Mouse (Mus musculus) embryonic facial prominence, embryonic 10.5 days (tissue): ENCODE measurements around the gene Cdkal1. TPM values are rescaled to one million over a fixed set of nuclear protein-coding genes. Genes with fewer than 3 reads are reported as not detected.
A peak's percentile ranks its signal among the peaks of the same experiment; 100 is the strongest.

ENCODE experiments used
- DNase-seq: peaks from one replicate; pipeline ENCODE4 v3.0.0-alpha.2; 2017; ENCODE audit warnings: low spot score
- H3K27ac ChIP-seq: fragments of 300-500 bp; sonication (generic); replicated peaks from 2 replicates; pipeline ENCODE4 v1.5.1; 2016; ENCODE audit warnings: mild to moderate bottlenecking
- H3K27me3 ChIP-seq: fragments of 300-500 bp; sonication (generic); replicated peaks from 2 replicates; pipeline ENCODE4 v1.6.1; 2016; ENCODE audit warnings: low read depth, mild to moderate bottlenecking; ENCODE audit not compliant: poor library complexity, severe bottlenecking
- H3K36me3 ChIP-seq: fragments of 300-500 bp; sonication (generic); replicated peaks from 2 replicates; pipeline ENCODE4 v1.6.1; 2016; ENCODE audit warnings: mild to moderate bottlenecking, moderate library complexity
- H3K4me1 ChIP-seq: fragments of 300-500 bp; sonication (generic); 2 replicates; pipeline ENCODE4 v1.6.1; 2016
- H3K4me3 ChIP-seq: fragments of 300-500 bp; sonication (generic); 2 replicates; pipeline ENCODE4 v1.5.1; 2016; ENCODE audit warnings: mild to moderate bottlenecking, moderate library complexity
- H3K9me3 ChIP-seq: fragments of 300-500 bp; sonication (generic); 2 replicates; pipeline ENCODE4 v1.6.1; 2016; ENCODE audit warnings: mild to moderate bottlenecking
- WGBS: fragments of 180-500 bp; shearing (Covaris S2); methylation state at CpG from one replicate; pipeline ENCODE4 v1.1.7; 2016; 5-methylcytosine and 5-hydroxymethylcytosine counted together
- polyA plus RNA-seq: library from polyadenylated mRNA; unstranded; fragments of >200 nt; fragmentation: Nextera tagmentation; extraction: Ambion mirVana; gene quantifications from 2 replicates; pipeline ENCODE4 v1.2.1, GENCODE M21; 2016

Cdkal1 gene
- polyA plus RNA-seq, 1 experiment from 2014 or later, result 35.2 TPM

DNA sequence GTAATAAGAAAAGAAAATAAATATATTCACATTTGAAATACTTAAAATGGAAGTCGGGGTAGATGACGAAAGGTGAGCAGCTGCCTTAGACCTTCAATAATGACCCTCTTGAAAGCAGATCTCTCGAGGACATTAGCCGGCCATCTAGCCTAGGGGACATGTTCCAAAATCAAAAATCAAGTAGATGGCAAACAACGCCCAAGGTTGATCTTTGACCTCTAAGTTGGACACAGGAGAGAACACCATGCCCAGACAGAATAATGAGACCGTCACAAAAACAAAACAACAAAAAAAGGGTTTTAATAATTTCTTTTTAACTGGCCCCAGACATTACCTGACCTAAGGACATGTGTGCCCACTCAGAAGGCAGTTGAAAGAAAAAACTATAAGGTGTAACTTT lies 103.4 kb downstream of the Cdkal1 start:
- H3K9me3 ChIP-seq, result no peaks in the 10 kb centered on the region
- H3K27ac ChIP-seq, result no peak overlapping the region
- H3K4me3 ChIP-seq, result no peak overlapping the region
- WGBS, result 61% methylated on average over 6 of the region's 6 CpGs
- H3K36me3 ChIP-seq, result no peaks in the 10 kb centered on the region
- H3K27me3 ChIP-seq, result no peaks in the 10 kb centered on the region
- H3K4me1 ChIP-seq, result peaks cover 13% of the 10 kb centered on the region
- DNase-seq, result no peak

DNA sequence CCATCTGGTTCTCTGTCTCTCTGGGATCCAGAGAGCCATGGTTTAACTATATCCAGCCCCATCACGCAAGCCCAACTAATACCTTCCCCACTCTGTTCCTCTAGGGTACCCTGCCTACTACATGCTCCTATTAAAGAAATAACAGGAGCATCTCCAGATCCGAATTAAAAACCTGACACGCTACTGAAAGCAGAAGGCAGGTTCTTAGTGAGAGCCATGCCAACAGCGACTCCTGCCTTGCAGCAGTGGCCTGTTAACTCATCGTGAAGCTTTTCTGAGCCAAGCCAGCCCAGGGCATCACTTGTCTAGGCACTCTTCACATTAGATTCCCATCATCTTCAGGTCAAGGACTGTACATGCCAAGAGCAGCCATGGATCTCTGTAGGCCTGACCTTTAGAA lies 104.3 kb downstream of the Cdkal1 start:
- no peaks in the 10 kb centered on the region for H3K27me3 ChIP-seq
- H3K4me3 ChIP-seq, result no peak overlapping the region
- no peaks in the 10 kb centered on the region for H3K9me3 ChIP-seq
- H3K36me3 ChIP-seq, result no peaks in the 10 kb centered on the region
- no peak overlapping the region for H3K27ac ChIP-seq
- WGBS, result 95% methylated on average over 5 of the region's 5 CpGs
- no peak for DNase-seq
- H3K4me1 ChIP-seq, result peaks cover 17% of the 10 kb centered on the region

DNA sequence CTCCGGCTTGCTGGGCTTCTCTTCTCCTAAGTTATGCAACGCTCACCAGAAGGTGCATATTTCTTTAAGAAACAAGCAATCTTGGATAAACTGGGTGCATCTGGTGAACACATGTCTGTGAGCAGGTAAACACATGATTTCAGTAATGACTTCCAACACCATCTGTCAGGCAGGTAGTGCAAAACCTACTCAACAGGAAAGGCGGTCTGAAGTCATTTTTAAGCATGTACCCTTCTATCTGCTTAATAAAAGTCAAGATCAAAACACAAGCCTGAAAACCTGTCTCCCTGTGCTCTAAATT lies 108.2 kb downstream of the Cdkal1 start:
- 75% methylated on average over 3 of the region's 3 CpGs for WGBS
- peaks cover 26% of the 10 kb centered on the region for H3K4me1 ChIP-seq
- H3K4me3 ChIP-seq, result no peak overlapping the region
- no peaks in the 10 kb centered on the region for H3K36me3 ChIP-seq
- no peaks in the 10 kb centered on the region for H3K9me3 ChIP-seq
- no peaks in the 10 kb centered on the region for H3K27me3 ChIP-seq
- no peak for DNase-seq
- no peak overlapping the region for H3K27ac ChIP-seq

DNA sequence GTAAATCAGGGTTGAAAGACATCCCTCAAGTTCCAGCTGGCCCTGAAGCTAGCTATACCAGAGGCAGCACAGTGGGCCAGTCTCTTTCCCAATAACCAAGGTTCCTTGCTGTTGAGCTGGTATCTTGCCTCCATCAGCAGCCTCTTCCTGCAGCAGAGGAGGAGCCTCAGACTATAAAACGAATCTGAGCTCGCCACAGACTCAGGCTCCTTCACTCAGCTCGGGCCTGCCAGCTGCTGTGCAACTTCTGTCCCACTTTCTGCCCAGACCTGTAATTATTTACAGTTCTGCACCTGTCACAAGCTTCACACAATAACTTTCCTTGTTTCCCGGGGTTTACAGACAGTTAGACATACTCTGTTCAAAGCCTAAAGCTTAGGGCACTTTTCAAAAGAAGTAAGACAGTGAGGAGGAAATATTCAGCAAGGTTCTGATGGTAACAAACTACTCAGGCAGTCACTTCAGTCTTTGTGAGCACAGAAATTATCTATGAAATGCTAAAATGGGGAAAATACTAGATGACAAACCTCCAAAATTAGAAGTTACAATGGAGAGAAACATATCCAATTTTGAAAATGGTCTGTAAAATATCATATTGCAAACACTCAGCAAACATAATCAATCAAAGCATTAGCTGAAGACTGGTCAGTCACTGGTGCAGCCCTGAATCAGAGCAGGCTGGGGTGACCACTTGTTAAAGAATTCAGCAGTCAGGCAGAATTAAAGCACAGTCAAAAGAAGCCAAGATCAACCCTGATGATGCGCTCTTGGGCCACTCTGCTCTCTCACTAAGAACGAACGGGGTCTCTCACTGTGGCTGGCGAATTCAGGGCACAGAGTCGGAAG lies 108.8 kb downstream of the Cdkal1 start:
- no peaks in the 10 kb centered on the region for H3K9me3 ChIP-seq
- WGBS, result 67% methylated on average over 9 of the region's 9 CpGs
- no peak for DNase-seq
- no peaks in the 10 kb centered on the region for H3K27me3 ChIP-seq
- H3K27ac ChIP-seq, result peak overlapping the region; percentile 59
- no peaks in the 10 kb centered on the region for H3K36me3 ChIP-seq
- peaks cover 22% of the 10 kb centered on the region for H3K4me1 ChIP-seq
- H3K4me3 ChIP-seq, result no peak overlapping the region

- 84% methylated on average over 2 of the region's 2 CpGs for WGBS
- no peak for DNase-seq
- Histone ChIP-seq H3K9me3 (no peaks in the 10 kb centered on the region), H3K27ac (peak overlapping the region; percentile 21; the same call in 1 of the 2 replicates), H3K4me3 (no peak overlapping the region), H3K36me3 (no peaks in the 10 kb centered on the region), H3K4me1 (peaks cover 21% of the 10 kb centered on the region), H3K27me3 (no peaks in the 10 kb centered on the region)
These were observed 110.4 kb downstream of the Cdkal1 start for GRCm38 (mm10) chr13:29745073-29745472.

DNA sequence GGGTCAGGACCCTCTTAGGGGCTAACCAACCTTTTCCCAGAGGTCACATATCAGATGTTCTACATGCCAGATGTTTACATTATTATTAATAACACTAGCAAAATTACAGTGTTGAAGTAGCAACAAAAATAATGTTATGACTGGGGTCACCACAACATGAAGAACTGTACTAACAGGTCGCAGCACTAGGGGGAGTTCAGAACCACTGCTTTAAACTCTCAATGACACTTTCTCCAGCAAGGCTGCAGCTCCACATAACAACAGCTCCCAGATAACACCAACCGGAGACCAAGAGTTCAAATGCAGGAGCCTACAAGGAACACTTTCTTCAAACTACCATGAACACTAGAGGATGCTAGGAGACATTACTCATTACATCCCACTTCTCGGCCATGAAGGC lies 111.3 kb downstream of the Cdkal1 start:
- no peak for DNase-seq
- Histone ChIP-seq H3K27ac (no peak overlapping the region), H3K4me1 (peaks cover 21% of the 10 kb centered on the region), H3K4me3 (no peak overlapping the region), H3K36me3 (no peaks in the 10 kb centered on the region), H3K9me3 (no peaks in the 10 kb centered on the region), H3K27me3 (no peaks in the 10 kb centered on the region)
- WGBS, result 81% methylated on average over 3 of the region's 3 CpGs

GRCm38 (mm10) chr13:29743761-29744160 lies 111.7 kb downstream of the Cdkal1 start:
- Histone ChIP-seq H3K27me3 (no peaks in the 10 kb centered on the region), H3K9me3 (no peaks in the 10 kb centered on the region), H3K27ac (no peak overlapping the region), H3K4me3 (no peak overlapping the region), H3K36me3 (no peaks in the 10 kb centered on the region), H3K4me1 (peaks cover 21% of the 10 kb centered on the region)
- 90% methylated on average over 4 of the region's 4 CpGs for WGBS
- DNase-seq, result no peak

- no peak for DNase-seq
- 89% methylated on average over 5 of the region's 5 CpGs for WGBS
- H3K4me1 ChIP-seq, result peaks cover 8% of the 10 kb centered on the region; the same call in 1 of the 2 replicates
These were observed 117.6 kb downstream of the Cdkal1 start for GRCm38 (mm10) chr13:29737675-29738461.

DNA sequence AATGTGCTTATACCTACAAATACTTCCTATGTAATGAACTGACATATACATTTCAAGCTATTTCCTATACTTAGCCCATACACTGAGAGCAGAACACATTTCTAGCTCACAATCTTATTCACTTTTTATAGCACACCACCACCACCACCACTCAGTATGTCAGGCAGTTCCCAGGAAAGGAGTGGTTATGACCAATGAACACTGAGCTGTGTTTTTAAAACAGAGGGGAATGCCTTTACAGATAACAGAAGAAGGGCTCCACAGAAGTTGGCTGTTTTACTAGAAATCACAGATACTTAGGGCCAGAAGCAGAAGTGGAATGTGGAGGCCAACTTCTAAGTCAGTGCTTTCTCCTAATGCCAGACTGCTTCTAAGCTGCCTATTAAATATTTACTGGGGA lies 121.0 kb downstream of the Cdkal1 start:
- Histone ChIP-seq H3K27ac (no peak overlapping the region), H3K27me3 (no peaks in the 10 kb centered on the region), H3K4me1 (peaks cover 8% of the 10 kb centered on the region; the same call in 1 of the 2 replicates), H3K36me3 (no peaks in the 10 kb centered on the region; the same call in 1 of the 2 replicates), H3K4me3 (no peak overlapping the region), H3K9me3 (no peaks in the 10 kb centered on the region)
- no peak for DNase-seq

More at GRCm38 (mm10) chr13:29737675-29738461, 117.6 kb downstream of the Cdkal1 start:
- H3K9me3 ChIP-seq, result no peaks in the 10 kb centered on the region
- no peak overlapping the region for H3K4me3 ChIP-seq
- H3K36me3 ChIP-seq, result no peaks in the 10 kb centered on the region; the same call in 1 of the 2 replicates
- H3K27ac ChIP-seq, result no peak overlapping the region
- H3K27me3 ChIP-seq, result no peaks in the 10 kb centered on the region

DNA sequence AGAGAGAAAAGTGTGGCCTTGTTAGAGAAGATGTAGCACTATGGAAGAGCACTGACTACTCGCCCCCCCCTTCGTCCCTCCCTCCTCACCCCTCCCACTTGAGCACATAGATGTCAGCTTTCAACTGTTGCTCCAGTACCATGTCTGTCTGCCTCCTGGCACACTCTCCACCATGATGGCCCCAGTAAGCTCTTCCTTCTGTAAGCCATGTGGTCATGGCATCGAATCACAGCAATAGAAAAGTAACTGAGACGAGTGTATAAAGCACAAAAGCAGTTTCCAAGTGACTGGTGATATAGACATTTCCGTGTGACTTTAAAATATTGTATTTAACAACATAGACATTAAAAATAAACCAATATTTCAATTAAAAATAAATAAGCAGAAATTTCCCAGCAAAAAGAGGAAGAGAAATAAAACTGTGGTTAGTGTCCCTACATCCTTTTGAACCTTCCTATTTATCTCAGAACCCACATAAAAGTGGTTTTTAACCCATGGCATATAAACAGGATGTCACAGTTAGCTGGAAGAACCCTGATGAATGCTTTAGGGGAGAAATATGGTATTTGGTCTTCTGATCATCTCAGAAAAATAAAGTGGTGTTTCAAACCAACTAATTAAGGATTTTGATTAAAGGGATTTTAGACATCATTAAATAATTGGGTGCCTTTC lies 129.2 kb downstream of the Cdkal1 start:
- DNase-seq, result no peak
- 88% methylated on average over 5 of the region's 5 CpGs for WGBS

GRCm38 (mm10) chr13:29724855-29725254 lies 130.6 kb downstream of the Cdkal1 start:
- no peaks in the 10 kb centered on the region for H3K27me3 ChIP-seq
- H3K9me3 ChIP-seq, result no peaks in the 10 kb centered on the region
- WGBS, result 79% methylated on average over 6 of the region's 6 CpGs
- H3K4me1 ChIP-seq, result no peaks in the 10 kb centered on the region
- DNase-seq, result no peak
- no peak overlapping the region for H3K27ac ChIP-seq
- no peak overlapping the region for H3K4me3 ChIP-seq
- no peaks in the 10 kb centered on the region for H3K36me3 ChIP-seq

More for the DNA sequence above, 129.2 kb downstream of the Cdkal1 start:
- no peak overlapping the region for H3K4me3 ChIP-seq
- H3K27me3 ChIP-seq, result no peaks in the 10 kb centered on the region
- H3K9me3 ChIP-seq, result no peaks in the 10 kb centered on the region
- no peaks in the 10 kb centered on the region for H3K4me1 ChIP-seq
- no peak overlapping the region for H3K27ac ChIP-seq
- no peaks in the 10 kb centered on the region for H3K36me3 ChIP-seq

DNA sequence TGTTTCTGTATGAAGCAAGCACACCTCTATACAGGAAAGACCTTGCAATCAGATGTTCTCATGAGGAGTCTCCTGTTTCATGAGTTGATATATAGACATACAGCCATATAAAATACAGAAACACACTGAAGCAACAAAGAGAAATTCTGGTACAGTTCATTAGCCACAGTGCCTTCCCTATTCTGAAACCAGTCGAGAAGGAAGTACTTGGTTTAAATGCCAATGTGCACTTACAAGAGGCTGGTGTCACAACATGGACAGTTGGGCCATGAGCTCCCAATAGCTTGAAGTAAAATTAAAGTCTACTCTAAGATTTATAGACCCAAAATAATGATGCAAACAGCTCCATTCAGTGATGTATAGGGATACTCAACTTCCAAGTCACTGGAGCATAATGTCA lies 132.3 kb downstream of the Cdkal1 start:
- no peak for DNase-seq
- H3K27me3 ChIP-seq, result no peaks in the 10 kb centered on the region
- H3K36me3 ChIP-seq, result no peaks in the 10 kb centered on the region
- no peaks in the 10 kb centered on the region for H3K9me3 ChIP-seq
- H3K27ac ChIP-seq, result no peak overlapping the region
- H3K4me3 ChIP-seq, result no peak overlapping the region
- H3K4me1 ChIP-seq, result no peaks in the 10 kb centered on the region
- 83% methylated on average over 1 of the region's 1 CpGs for WGBS
